Mouse (Mus musculus) retina, adult 2 months (tissue): ENCODE measurements around the gene Ackr2.

Source experiments
- DNase-seq: peaks from one replicate; pipeline ENCODE4 v3.0.0-alpha.2; 2012; ENCODE audit warnings: low read depth, low spot score

Gene Ackr2

GRCm38 (mm10) chr9:121891301-121891700 lies 6.9 kb upstream of the Ackr2 start:
- no peak for DNase-seq

- DNase-seq = no peak
Observed at GRCm38 (mm10) chr9:121892057-121892687, 6.0 kb upstream of the Ackr2 start.

GRCm38 (mm10) chr9:121894447-121894846 lies 3.7 kb upstream of the Ackr2 start:
- DNase-seq = no peak

GRCm38 (mm10) chr9:121895392-121895993 lies 2.7 kb upstream of the Ackr2 start:
- DNase-seq = no peak

GRCm38 (mm10) chr9:121896820-121897219 lies 1.3 kb upstream of the Ackr2 start:
- DNase-seq = no peak

GRCm38 (mm10) chr9:121899306-121899705 lies 1.2 kb downstream of the Ackr2 start:
- no peak for DNase-seq

- DNase-seq = no peak
Observed at GRCm38 (mm10) chr9:121900282-121900855, 2.2 kb downstream of the Ackr2 start.

GRCm38 (mm10) chr9:121901710-121902700 lies 3.9 kb downstream of the Ackr2 start:
- DNase-seq = no peak

- no peak for DNase-seq
Observed at GRCm38 (mm10) chr9:121903476-121904305, 5.5 kb downstream of the Ackr2 start.

GRCm38 (mm10) chr9:121904319-121904718 lies 6.2 kb downstream of the Ackr2 start:
- no peak for DNase-seq

- DNase-seq = no peak
Observed at GRCm38 (mm10) chr9:121904946-121905345, 6.8 kb downstream of the Ackr2 start.

GRCm38 (mm10) chr9:121905556-121906185 lies 7.5 kb downstream of the Ackr2 start:
- no peak for DNase-seq

GRCm38 (mm10) chr9:121906456-121906855 lies 8.3 kb downstream of the Ackr2 start:
- no peak for DNase-seq

- no peak for DNase-seq
Observed at GRCm38 (mm10) chr9:121907356-121908070, 9.4 kb downstream of the Ackr2 start.

- DNase-seq = no peak
Observed at GRCm38 (mm10) chr9:121908321-121908720, 10.2 kb downstream of the Ackr2 start.

- DNase-seq = no peak
Observed at GRCm38 (mm10) chr9:121909635-121910034, 11.5 kb downstream of the Ackr2 start.

- no peak for DNase-seq
Observed at GRCm38 (mm10) chr9:121911196-121911595, 13.0 kb downstream of the Ackr2 start.

GRCm38 (mm10) chr9:121912786-121913185 lies 14.6 kb downstream of the Ackr2 start:
- no peak for DNase-seq

- DNase-seq = no peak
Observed at GRCm38 (mm10) chr9:121914226-121914757, 16.1 kb downstream of the Ackr2 start.

GRCm38 (mm10) chr9:121915056-121915455 lies 16.9 kb downstream of the Ackr2 start:
- no peak for DNase-seq
